Mouse (Mus musculus): ENCODE data around the gene Ccz1.

The Ccz1 gene

DNA sequence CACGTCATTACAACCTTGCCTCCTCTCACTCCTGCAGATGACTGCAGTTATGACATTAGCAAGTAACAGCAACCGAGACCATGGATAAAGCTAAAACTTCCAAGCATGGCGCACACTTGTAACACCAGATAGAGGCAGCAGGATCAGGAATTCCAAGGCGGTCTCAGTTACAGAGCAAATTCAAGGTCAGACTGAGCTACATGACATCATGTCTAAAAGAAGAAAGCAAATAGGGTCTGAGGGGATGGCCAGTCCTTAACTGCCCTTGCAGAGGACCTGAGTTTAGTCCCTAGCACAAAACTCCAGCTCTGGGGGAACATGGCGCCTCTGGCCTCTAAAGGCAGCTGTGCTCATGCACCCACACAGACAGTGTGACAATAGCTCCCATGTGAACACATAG lies 20.8 kb downstream of the Ccz1 start:
- no peak for DNase-seq (ENCODE audit: low spot score)

DNA sequence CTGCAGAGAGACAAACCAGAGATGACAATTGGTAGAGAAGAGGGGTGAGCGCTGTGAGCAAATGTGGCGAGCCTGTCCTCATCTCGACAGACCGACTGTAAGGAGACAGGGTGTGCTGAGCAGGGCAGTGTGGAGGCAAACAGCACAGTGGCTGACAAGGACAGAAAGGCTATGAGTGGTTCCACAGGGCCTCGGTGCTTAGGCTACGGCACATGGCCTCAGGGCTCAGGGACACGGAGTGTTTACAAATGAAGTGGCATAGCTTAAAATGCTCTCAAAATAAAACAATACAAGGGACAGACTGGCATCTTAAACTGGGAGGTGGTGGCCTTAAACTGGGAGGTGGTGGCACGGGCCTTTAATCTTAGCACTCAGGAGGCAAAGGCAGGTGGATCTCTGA lies 21.4 kb downstream of the Ccz1 start:
- DNase-seq (ENCODE audit: low spot score) = no peak

DNA sequence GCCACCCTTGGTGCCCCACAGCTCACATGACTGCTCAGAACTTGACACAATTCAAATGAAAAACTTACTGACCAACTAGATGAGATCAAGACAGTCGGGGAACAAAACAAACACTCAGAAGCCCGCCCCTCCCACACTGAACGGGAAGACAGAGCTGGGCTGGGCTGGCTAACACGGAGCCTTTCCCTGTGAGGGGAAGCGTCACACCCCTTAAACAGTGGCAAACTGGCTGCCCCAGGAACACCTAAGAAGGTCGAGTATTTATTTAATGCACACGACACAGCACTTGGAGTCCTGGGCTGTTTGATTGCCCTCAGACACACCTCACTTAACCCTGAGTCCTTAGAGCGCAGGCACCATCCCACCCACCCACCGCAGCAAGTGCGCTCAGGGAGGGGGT lies 22.0 kb downstream of the Ccz1 start:
- no peak for DNase-seq (ENCODE audit: low spot score)

DNA sequence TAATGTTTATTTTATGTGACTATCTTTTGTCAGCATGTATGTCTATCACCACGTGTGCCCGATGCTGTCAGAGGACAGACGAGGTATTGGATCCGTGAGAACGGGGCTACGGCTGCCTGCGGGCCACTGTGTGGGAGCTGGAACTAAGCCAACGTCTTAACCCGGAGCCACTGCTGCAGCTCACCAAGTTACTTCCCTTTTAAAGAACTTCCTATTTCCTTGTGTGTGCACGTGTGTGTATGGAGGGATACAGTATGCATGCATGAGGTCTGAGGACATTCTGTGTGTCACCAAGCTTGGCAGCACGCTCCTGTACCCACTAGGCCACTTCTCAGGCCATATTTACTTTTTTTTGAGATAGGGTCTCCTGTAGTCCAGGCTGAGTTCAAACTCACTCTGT lies 24.6 kb downstream of the Ccz1 start:
- DNase-seq (ENCODE audit: low spot score) = no peak

DNA sequence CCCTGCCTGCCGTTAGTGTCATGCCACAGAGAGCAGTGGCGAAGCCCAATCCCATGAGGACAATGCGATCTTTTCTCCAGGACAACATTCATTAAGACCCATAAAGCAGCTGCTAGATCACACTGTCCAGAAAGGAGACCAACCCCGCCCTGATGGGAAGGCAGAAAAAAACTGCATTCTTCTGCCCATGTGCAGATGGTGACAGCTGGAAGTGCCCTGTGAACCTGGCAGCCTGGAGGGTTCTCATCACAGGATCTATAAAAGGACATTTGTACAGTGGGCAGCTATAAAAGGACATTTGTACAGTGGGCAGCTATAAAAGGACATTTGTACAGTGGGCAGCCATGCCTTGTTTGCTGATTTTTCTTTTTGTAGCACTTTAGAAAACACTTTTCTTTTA lies 25.6 kb downstream of the Ccz1 start:
- peak; percentile 15 for DNase-seq (ENCODE audit: low spot score)

DNA sequence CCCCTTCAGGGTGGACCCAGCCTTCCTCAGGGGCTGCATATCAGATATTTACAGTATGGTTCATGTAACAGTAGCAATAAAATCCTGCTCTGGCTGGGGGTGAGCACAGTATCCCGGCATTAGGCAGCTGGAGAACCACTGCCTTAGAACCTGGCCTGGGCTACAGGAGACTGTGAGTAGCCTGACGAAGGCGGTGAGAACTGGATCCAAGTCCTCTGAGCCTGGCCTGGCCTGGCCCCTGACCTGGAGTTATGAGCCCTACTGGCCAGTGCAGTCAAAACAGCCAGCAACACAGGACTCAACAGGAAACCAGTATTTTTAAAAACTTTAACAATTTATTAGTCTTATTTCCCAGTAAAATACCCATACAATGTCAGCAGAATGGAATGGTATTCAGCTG lies 27.1 kb downstream of the Ccz1 start:
- no peak for DNase-seq (ENCODE audit: low spot score)

DNA sequence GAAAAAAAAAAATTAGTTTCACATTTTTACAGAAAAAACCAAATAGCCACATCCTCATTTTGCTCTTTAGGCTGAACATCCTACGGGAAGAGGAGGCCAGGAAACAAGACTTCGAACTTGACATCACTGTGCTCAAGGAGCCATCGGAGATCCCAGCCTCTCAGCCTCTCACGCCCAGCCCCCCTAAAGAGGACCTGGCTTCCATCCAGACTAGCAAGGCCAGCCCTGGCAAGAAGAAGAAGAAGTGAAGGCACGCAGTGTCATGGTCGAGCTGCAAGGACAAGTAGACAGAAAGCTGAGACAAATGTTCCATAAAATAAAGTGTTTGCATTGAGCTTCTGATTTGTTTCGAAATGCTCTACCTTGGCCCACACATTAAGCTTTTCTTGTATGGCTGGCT lies 29.3 kb downstream of the Ccz1 start:
- no peak for DNase-seq (ENCODE audit: low spot score)

DNA sequence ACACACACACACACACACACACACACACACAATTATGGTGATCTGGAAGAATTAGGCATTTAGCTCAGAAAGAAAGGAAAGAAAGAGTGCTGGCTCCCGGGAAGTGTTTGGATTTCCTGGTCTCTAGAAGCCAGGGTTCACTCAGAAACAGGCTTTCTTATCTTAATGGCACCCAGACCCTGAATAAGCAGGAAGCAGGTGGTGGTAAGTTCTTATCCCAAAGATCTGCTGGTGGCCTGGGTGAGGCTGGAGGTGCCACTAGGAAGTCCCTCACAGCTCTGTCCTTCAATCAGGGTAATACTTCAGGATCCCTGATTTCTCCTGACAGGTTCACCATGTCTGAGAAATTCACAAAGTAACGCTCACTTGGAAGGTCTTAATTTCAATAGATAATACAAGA lies 32.3 kb downstream of the Ccz1 start:
- DNase-seq (ENCODE audit: low spot score) = no peak

DNA sequence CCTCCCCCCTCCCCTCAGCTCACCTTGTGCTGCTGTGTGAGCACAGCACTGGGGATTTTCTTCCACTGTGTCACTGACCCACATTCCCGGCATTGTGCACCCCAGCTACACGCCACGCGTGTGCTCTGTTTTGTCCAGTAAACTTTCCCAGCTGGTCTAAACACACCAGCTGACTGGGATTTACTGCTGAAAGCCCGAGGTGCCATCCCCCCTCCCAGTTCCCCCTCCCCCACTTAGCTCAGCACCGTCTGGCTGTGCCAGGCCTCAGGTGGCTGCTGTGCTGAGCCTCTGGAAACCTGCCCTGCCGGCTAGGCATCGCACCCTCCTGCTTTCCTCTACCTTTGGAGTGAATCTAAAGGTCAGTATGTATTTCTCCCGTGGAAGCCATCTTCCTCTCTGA lies 33.8 kb downstream of the Ccz1 start:
- DNase-seq (ENCODE audit: low spot score) = no peak

DNA sequence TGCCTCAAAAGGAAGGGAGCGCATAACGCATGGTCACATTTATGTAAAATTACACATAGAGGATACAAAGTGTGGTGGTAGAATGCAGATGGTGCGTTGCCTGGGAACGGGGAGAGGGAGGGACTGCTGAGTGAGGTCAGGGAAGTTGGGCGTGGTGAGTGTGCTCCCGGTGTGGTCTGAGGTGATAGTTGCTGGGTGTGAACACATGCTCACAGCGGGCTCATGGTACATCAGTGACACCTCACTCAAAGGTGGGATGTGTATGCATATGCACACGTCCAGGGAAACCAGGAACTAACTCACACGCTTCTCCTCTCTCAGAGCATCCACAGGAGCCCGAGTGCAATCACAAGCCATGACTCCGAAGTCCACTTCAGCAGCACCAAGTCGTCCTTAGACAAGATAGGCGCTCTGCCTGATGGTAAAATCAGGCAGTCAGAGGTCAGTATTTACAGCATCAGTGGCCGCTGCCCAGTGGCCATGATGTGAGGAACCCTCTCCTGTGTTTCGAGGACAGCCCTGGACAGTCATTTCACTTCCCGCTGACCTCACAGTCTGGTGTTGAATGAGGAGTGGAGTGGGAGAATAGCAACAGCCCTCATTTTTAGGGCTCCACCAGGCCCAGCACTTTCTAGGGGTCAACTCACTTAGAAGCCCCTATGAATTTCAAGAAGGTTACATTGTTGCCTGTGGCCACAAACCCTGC lies 37.8 kb downstream of the Ccz1 start:
- no peak for DNase-seq (ENCODE audit: low spot score)

DNA sequence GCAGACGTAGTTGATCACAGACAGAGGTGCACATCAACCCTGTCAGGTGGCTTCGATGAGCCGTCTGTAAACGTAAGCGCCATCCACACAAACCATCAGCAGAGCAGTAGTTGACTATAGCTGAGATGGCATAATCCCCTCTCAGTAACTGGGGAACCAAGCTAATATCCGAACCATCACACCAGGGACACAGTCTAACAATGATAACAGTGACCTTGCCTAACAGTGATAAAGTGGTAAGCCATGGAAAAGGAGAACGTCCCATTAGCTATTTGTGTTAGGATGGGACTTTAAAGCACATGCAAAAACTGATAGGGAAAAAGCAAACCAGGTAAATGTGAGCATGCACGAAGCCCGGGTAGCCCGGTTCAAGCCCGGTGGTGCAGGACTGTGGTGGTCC lies 38.4 kb downstream of the Ccz1 start:
- DNase-seq (ENCODE audit: low spot score) = no peak

DNA sequence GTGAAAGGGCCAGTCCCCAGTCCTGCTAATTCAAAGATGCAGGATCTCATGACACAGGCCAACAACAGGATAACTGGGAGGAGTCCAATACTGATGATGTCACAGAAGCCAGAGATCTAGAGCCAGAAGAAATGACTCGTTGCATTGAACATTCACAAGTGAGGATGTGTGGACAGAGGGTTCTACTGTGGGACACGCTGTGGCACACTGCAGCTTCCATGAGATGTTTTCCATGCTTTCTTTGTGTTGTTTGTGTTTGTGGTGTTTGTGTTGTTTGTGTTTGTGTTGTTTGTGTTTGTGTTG lies 39.1 kb downstream of the Ccz1 start:
- DNase-seq (ENCODE audit: low spot score) = no peak

DNA sequence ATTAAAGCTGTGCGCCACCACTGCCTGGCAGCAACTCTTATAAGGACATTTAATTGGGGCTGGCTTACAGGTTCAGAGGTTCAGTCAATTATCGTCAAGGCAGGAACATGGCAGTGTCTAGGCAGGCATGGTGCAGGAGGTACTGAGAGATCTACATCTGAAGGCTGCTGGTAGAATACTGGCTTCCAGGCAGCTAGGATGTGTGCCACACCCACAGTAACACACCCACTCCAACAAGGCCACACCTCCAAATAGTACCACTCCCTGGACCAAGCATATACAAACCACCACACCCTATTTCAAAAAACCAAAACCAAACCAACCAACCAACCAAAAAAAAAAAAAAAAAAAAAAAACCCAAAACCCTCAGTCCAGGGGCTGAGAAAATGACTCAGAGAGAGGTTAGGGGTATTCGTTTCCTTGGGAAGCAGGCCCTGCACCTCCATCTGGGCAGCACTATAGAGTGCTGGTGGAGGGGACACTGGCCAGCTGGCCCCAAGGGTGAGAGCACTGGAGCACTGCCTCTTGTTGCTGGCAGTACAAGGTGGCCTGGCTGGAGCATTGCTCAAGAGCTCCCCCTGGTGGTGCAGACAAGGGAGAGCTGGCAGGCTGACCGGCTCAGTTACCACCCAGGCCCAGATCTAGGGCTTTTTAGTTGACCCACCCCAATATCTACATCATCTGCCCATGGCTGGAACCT lies 39.6 kb downstream of the Ccz1 start:
- DNase-seq (ENCODE audit: low spot score) = peak; percentile 26

DNA sequence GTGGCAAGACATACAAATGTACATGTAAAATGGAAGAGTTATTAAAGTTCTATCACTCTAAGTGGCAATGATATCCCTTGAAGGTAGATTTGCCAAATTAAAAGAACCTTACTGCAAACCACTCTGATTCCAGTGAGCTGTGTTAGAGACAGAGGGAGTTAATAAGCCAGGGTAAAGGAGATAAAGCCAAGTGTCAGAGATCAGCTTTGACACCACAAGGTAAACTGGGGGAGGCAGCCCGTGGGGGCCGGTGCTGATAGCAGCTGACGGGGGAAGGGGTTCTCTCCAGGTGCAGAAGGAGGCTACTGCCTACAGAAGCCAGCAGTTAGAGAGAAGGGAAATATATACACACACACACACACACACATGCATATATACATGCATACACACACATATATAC lies 42.0 kb downstream of the Ccz1 start:
- DNase-seq (ENCODE audit: low spot score) = no peak

DNA sequence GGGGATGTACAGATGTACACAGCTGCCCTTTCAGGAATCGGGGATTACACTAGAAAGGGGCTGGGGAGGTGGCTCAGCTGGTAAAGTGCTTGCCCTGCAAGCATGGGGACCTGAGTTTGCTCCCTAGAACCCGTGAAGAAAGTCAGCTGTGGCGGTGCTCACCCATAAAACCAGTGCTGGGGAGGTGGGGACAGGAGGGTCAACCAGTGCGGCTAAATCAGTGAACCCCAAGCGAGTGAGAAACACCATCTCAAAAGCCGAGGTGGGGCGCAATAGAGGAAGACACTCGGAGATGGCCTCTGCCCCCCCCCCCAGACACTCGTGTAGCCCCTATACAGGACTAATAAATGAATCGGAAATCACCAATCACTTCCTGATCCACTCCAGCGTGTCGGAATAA lies 48.0 kb downstream of the Ccz1 start:
- DNase-seq (ENCODE audit: low spot score) = no peak

DNA sequence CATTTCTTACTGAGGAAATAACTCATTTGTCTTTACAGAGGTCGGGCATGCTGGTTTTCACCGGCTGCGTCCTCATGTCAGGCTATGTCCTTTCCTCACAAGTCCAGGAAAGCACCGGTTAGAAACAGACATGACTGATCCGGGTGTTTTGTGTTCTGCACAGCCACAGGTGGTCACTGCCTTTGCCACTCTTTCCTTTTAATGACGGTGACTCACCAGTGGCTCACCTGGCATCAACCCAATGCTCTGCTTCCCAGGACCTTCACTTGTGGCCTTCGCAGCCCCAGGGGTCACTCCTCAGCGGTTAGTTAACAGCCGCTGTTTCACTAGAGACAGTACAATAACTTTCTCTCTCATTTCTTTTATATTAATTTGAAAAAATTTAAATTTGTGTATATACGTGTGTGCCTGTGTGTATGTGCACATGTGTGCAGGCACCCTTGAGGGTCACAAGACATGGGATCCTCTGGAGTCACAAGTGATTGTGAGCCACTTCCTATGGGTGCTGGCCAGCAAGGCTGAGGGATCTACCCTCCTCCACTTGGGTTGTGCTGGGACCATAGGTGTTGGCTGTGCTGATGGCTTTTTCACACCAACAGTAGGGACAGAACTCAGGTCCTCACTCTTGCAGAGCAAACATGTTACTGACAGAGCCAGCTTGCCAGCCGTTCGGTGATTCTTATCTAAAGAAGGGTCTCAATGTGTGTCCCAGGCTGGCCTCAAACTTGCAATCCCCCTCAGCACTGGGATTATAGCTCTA lies 48.9 kb downstream of the Ccz1 start:
- no peak for DNase-seq (ENCODE audit: low spot score)

DNA sequence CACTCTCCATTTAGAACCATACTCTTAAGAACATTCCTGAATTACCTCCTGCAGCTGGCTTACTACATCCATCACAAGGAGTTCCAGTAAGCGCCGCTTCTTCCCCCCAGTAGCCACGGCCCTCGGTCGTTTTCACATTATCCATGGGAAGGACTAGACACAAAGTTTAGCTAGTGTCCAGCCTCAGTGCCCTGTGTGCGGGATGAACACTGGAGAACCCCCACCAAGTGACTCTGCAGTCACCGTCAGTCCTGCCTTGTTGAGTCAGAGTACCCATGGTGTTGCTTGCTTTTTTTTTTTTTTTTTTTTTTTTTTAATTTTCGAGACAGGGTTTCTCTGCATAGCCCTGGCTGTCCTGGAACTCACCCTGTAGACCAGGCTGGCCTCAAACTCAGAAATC lies 53.5 kb downstream of the Ccz1 start:
- no peak for DNase-seq (ENCODE audit: low spot score)

DNA sequence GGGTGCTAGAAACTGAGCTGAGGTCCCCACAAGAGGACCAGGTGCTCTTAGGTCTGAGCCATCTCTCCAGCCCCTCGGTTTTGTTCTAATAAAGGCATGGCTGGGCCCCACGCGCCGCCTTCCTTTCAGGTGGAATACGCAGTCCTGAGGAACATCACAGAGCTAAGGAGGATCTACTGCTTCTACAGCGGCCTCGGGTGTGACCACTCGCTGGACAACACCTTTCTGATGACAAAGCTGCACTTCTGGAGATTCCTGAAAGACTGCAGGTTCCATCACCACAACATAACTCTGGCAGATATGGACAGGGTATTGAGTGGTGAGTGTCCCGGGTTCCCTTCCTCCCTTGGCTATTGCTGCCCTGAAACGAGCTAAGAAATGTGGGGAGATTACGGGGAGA lies 55.1 kb downstream of the Ccz1 start:
- DNase-seq (ENCODE audit: low spot score) = no peak

DNA sequence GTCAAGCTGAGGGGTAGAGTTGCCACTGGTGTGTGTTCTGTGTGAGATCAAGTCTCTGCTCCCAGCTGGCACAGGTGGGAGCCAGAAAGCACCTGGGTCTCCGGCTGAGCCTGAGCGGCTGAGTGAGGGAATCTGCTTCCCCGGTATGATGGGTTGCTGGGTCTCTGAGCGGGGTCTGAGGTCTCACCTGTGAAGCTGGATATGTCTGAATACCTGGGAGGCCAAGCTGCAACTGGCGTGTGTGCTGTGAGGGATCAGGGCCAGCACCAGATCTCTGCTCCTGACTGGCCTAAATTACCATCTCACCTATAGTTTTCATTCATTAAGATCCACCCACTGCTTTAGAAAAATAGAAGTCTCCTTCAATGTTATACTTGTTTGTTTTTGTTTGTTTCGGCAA lies 57.6 kb downstream of the Ccz1 start:
- no peak for DNase-seq (ENCODE audit: low spot score)

DNA sequence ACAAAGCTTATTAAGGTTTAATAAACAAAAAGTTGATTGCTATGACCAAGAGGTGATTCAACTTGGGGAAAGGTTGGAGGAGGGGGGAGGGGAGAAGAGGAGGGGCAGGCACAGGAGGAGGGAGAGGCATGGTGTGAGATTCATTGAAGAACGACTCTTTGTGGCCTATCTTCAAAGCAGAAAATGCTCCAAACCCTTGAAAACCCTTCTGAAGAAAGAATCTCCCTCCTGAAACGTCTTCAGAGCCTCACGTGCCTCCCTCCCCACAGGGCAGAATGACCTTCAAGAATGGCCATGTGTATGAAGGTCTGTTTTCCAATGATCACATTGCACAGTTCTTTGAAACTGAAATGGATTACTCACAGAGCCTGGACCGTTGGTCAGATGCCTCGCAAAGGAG lies 64.7 kb downstream of the Ccz1 start:
- DNase-seq (ENCODE audit: low spot score) = no peak

DNA sequence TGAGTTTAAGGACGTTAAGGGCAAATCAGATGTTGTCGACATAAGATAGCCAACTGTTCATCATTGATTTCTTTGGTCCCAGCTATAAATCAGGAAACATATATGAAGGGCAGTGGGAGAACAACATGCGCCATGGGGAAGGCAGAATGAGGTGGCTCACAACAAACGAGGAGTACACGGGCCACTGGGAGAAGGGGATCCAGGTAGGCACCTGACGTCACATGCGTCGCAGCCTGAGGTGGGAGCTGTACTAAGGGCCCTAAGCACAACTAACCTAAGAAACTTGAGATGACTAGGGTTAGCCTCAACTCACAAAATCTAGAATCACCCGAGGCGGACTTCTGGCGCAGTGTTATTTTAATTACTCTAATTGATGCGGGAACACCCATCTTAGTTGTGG lies 66.3 kb downstream of the Ccz1 start:
- DNase-seq (ENCODE audit: low spot score) = no peak

DNA sequence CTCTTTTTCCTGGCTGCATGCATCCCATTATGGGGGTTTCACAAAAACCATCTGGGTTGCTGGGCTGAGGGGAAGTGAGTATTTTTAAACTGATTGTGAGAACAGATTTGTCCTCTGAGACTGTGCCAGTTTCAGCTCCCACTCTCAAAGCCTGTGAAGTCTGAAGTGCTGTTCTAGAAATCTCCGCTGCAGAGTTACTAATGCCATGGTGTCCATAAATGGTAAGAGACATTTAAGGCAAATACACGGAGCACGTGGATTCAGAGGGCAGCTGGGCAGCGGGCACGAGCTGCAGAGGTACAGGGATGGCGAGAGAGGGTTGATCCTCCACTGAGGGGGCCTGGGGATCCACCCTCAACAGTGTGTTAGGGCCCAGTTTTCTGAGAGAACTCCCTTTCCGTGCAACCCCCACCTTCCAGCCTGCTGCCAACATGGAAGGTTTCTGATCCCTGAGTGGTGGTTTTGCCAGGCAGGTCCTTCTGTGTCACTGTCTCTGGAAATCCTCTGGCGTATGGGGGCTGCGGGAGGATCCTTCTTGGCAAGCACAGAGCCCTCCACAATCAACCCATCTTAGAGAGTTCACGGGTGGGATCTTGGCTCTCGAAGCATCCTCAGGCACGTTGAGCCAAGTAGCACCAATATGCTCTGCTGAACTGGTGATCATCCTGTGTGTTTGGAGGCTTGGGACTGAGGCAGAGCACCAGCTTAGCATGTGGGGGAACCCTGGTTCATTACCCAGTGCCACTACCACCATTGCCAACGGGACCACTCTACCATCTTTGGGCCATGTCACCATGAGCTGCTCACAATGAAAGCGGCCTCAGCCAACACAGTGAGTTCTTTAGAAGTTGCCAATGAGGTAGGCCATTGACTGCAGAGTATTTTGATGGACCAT lies 71.2 kb downstream of the Ccz1 start:
- peak; percentile 76 for DNase-seq (ENCODE audit: low spot score)

DNA sequence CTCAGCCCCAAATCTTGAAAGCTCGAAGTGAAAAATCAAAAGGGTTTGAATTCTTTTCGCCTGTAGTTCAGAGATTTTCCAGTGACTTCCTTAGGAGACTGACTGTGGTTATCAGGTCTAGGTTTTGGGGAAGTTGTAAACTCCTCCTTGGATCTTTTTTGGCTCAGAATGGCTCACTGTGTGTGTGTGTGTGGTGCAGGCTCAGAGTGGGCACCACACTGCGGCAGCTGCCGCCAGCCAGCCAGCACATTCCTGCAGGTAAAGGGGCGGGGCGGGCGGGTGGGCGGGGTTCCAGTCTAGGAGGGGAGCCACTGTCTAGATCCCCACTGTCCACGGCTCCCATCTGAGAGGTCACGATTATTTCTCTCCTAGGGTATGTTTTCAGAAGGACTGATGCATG lies 73.1 kb downstream of the Ccz1 start:
- no peak for DNase-seq (ENCODE audit: low spot score)

Measured in left cerebral cortex, adult 11 months (tissue).